Mouse (Mus musculus) layer of hippocampus, postnatal 14 days (tissue): ENCODE results near the gene Avpi1. TPM values are rescaled to one million over a fixed set of nuclear protein-coding genes. Genes with fewer than 3 reads are reported as not detected.
"Not testable (repeated sequence)": the region's sequence is repeated elsewhere in the genome, so short reads cannot be mapped to it uniquely, and the experiment has no call there.

Experiments used
- DNase-seq, 2 experiments: peaks; one replicate each; pipeline ENCODE4 v3.0.0; 2021 to 2022; ENCODE audit warnings: low spot score in 2 of 2, mixed read lengths in 1 of 2
- total RNA-seq, 2 experiments: library from RNA; stranded (reverse); gene quantifications; 2 replicates each; pipeline ENCODE4 v1.2.3; 2021

The Avpi1 gene
- total RNA-seq, 2 experiments from 2014 or later, result 18.6 to 19.2 TPM

DNA sequence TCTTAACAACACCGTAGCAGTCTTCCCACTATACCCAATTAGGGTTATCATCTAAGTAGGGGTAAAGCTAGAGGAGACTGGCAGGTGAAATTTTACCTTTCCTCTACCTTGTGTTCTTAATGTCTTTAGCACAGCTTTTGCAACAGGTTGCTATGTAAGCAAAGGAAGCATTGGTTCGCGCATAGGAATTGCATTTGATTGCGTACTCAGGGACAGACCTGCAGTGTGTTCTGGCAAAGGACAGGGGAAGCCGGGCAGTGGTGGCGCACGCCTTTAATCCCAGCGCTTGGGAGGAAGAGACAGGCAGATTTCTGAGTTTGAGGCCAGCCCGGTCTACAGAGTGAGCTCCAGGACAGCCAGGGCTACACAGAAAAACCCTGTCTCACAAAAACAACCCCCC is 10.7 kb downstream of the Avpi1 start:
- DNase-seq, result no peak

DNA sequence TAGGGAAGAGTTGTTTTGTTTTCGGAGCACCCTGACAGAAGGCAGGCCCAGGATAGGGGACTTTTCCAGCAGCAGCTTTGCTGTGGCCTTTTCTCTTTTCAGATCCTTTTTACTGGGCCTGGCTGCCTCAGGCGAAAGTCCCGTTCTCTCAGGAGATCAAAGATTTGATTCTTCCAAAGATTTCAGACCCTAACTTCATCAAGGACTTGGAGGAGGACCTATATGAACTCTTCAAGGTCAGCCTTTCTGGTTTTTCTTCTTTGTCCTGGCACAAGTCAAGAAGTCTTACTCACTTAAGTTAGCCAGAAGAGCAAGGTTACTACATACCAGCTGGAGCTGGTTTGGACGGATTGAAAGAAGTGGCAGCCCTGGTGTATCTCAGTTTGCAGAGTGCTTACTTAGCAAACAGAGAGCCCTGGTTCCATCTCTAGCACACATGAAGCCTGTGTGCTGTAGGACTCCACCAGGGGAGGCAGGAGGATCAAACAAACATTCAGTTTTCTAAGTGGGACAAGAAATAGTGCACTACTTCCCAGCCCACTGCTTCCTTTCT is 13.0 kb downstream of the Avpi1 start:
- no peak for DNase-seq

DNA sequence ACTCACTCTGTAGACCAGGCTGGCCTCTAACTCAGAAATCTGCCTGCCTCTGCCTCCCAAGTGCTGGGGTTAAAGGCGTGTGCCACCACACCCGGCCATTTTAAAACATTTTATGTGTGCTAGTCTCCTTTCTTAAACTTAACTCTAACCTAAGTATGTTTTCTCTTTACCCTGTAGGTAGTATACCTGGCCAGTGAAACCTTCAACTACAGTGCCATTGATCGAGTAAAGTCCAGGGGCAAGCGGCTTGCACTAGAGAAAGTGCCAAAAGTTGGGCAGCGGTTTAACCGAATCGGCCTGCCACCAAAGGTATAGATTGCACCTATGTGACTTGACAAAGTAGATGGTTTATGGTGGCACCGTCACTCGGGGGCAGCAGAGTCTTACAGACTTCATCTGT is 24.2 kb downstream of the Avpi1 start:
- DNase-seq, result no peak

DNA sequence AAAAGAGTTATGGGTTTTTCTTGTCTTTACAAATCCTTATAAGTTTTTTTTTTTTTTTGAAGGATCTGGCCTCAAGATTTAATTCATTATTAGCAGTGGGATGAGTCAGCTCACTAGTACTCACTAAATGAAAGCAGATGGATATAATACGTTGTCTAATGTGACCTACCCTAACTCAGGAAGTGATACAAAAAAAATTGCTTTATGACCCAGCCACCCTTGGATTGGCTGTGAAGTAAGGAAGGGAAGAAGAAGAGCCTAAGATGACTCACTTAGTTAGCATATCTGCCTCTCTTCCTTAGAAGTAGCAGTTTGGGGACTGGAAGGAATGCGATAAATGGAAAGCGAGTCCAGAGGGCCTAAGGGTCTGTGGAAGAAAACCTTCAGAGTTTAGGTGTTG is 29.5 kb downstream of the Avpi1 start:
- DNase-seq, result no peak

DNA sequence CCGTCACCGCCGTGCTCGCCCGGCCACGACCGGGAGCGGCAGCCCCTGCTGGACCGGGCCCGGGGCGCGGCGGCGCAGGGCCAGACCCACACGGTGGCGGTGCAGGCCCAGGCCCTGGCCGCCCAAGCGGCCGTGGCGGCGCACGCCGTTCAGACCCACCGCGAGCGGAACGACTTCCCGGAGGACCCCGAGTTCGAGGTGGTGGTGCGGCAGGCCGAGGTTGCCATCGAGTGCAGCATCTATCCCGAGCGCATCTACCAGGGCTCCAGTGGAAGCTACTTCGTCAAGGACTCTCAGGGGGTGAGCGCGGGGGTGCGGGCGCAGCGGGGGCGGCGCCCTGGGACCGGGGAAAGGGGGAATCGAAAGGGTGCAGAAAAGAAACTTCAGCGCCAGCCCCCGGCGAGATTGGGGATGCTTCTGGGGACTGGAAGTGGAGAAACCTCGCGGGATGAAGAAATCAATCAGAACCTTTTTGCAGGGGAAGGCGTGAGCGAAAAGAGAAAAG is 38.2 kb downstream of the Avpi1 start:
- DNase-seq, result no peak

- DNase-seq, result peak; percentile 98 to 100
These were observed 38.9 kb downstream of the Avpi1 start, which contains the start of gene Pi4k2a for GRCm38 (mm10) chr19:42089748-42090595. Gene Pi4k2a (plus strand): TSS chr19:42090470.

- peak; percentile 36 to 40 for DNase-seq
These were observed 39.6 kb downstream of the Avpi1 start for GRCm38 (mm10) chr19:42089103-42089747.

DNA sequence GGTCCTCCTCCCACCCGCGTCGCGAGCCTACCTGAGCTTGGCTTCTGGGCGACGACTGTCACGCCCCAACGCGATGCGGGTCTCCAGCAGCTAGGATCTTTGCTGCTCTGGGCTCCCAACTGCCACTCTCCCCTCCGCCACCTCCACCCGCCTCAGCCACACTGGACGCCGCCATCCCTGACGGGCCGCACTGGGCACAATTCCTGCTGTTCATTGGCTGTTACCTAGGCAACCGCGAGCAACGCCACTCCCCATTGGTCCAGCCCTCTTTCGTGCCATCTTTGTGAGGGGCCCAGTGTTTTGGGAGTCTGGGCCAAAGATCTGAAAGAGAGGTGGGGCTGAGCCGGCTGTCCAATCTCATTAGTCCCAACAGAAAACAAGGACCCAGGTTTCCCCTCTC is 42.7 kb downstream of the Avpi1 start, which contains the start of gene Morn4:
Gene Morn4, minus strand, starts transcription at position 192 of the 400 bp plus-strand sequence.
- DNase-seq, result peak; percentile 91 to 95

- no peak for DNase-seq
These were observed 43.2 kb downstream of the Avpi1 start for GRCm38 (mm10) chr19:42085690-42086089.

DNA sequence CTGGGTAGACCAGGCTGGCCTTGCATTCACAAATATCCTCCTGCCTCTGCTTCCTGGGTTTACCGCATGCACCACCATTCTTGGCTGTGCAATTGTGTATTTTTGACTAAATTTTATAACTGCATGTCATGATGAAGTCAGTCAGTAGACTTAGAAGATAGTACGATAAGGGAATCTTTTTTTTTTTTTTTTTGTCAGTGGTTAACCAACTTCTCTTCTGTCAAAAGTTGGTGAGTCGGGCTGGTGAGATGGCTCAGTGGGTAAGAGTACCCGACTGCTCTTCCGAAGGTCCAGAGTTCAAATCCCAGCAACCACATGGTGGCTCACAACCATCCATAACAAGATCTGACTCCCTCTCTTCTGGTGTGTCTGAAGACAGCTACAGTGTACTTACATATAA is 47.2 kb downstream of the Avpi1 start:
- not testable (repeated sequence) for DNase-seq

GRCm38 (mm10) chr19:42080469-42080868 is 48.4 kb downstream of the Avpi1 start:
- DNase-seq, result no peak

DNA sequence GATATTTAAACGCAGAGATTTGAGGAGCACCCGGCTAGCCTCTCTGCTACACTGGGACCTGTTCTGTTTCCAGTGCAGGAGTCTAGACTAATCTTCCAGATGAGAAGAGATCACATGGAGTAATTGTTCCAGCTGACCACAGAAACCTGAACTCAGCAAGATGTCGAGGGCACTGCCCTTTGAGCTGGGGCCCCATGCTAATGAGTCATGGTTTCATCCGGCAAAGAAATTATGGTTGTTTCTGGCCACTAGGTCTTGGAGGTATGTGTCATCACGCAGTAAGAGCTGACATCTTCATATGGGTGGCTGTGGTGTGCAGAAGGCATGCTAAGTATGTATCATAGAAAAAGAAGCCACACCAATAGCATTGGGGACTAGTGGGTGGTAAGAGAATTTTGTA is 48.9 kb downstream of the Avpi1 start:
- no peak for DNase-seq

GRCm38 (mm10) chr19:42079006-42079405 is 49.9 kb downstream of the Avpi1 start:
- no peak for DNase-seq

GRCm38 (mm10) chr19:42078566-42078965 is 50.3 kb downstream of the Avpi1 start:
- DNase-seq, result no peak

GRCm38 (mm10) chr19:42075992-42076391 is 52.9 kb downstream of the Avpi1 start:
- DNase-seq, result no peak

- no peak for DNase-seq
These were observed 53.8 kb downstream of the Avpi1 start for GRCm38 (mm10) chr19:42075051-42075450.

Other genes with a start within 250 kb of the Avpi1 start
- 10 to 100 TPM; 33.4 to 34.0 TPM for gene Rrp12, start 232.9 kb downstream of the Avpi1 start, total RNA-seq
- gene Pgam1, start 217.1 kb downstream of the Avpi1 start, total RNA-seq, result 100 to 1,000 TPM; 569 to 570 TPM
- 10 to 100 TPM; 26.1 to 26.7 TPM for gene Exosc1, start 195.6 kb downstream of the Avpi1 start, total RNA-seq
- 10 to 100 TPM; 53.1 to 56.1 TPM for gene Zdhhc16, start 195.6 kb downstream of the Avpi1 start, total RNA-seq
- 10 to 100 TPM; 29.2 to 37.6 TPM for gene Mms19, start 147.9 kb downstream of the Avpi1 start, total RNA-seq
- gene Ubtd1, start 147.3 kb downstream of the Avpi1 start, total RNA-seq, result 10 to 100 TPM; 15.6 to 17.0 TPM
- under 1 TPM; 0.30 to 0.45 TPM for gene Ankrd2, start 93.1 kb downstream of the Avpi1 start, total RNA-seq
- 1 to 10 TPM; 7.3 to 9.8 TPM for gene Hoga1, start 83.4 kb downstream of the Avpi1 start, total RNA-seq
- gene 4933411K16Rik, start 76.8 kb downstream of the Avpi1 start, total RNA-seq, result 1 to 10 TPM; 1.3 to 1.5 TPM
- 10 to 100 TPM; 60.5 to 64.9 TPM for gene Morn4, start 42.7 kb downstream of the Avpi1 start, total RNA-seq
- gene Pi4k2a, start 38.6 kb downstream of the Avpi1 start, total RNA-seq, result 10 to 100 TPM; 54.0 to 54.7 TPM
- gene Marveld1, start 18.3 kb upstream of the Avpi1 start, total RNA-seq, result 1 to 10 TPM; 9.2 TPM
- 10 to 100 TPM; 95.0 to 99.2 TPM for gene Zfyve27, start 34.9 kb upstream of the Avpi1 start, total RNA-seq
- gene Sfrp5, start 73.2 kb upstream of the Avpi1 start, total RNA-seq, result 1 to 10 TPM in 1 of 2 experiments, under 1 TPM in 1; 0.26 to 1.7 TPM
- 10 to 100 TPM; 82.6 to 85.8 TPM for gene Golga7b, start 118.5 kb upstream of the Avpi1 start, total RNA-seq